Mouse (Mus musculus) heart, embryonic 14.5 days (tissue): ENCODE data around the gene Ccm2l. TPM values are rescaled to one million over a fixed set of nuclear protein-coding genes. Genes with fewer than 3 reads are reported as not detected.

Source experiments
- ATAC-seq: fragments of 200-750 bp; cut with Nextera tagmentation; 2 replicates; pipeline ENCODE4 v1.8.0; 2017; ENCODE audit warnings: low read depth, moderate TSS enrichment; ENCODE audit not compliant: insufficient number of reproducible peaks, insufficient read depth, low FRiP score
- H3K27ac ChIP-seq, 2 experiments: fragments of 200-500 bp in 1 of 2; fragments of 300-500 bp in 1 of 2; sonication (generic) in 1 of 2; replicated peaks in 1 of 2; 2 replicates each; pipeline ENCODE4 v1.5.1; 2012 to 2014; ENCODE audit warnings: low read depth in 2 of 2, low read length in 2 of 2, control low read depth in 1 of 2, mild to moderate bottlenecking in 1 of 2, mixed read lengths in 1 of 2; ENCODE audit not compliant: control insufficient read depth in 1 of 2, insufficient read depth in 1 of 2
- H3K27me3 ChIP-seq: fragments of 300-500 bp; sonication (generic); 2 replicates; pipeline ENCODE4 v1.6.1; 2014; ENCODE audit warnings: mild to moderate bottlenecking, low read length, control low read depth; ENCODE audit not compliant: control insufficient read depth, insufficient read depth
- H3K36me3 ChIP-seq: fragments of 300-500 bp; sonication (generic); 2 replicates; pipeline ENCODE4 v1.6.1; 2014; ENCODE audit warnings: mild to moderate bottlenecking, control low read depth, low read length, mixed read lengths; ENCODE audit not compliant: control insufficient read depth, insufficient read depth
- H3K4me1 ChIP-seq, 2 experiments: fragments of 200-500 bp in 1 of 2; fragments of 300-500 bp in 1 of 2; sonication (generic) in 1 of 2; 2 replicates each; pipeline ENCODE4 v1.6.1; 2012 to 2014; ENCODE audit warnings: low read length in 2 of 2, control low read depth in 1 of 2, mixed read lengths in 1 of 2; ENCODE audit not compliant: control insufficient read depth in 2 of 2, insufficient read depth in 2 of 2
- H3K4me2 ChIP-seq: fragments of 300-500 bp; sonication (generic); 2 replicates; pipeline ENCODE4 v1.6.1; 2014; ENCODE audit warnings: mild to moderate bottlenecking, low read length
- H3K4me3 ChIP-seq, 2 experiments: fragments of 200-500 bp in 1 of 2; fragments of 300-500 bp in 1 of 2; sonication (generic) in 1 of 2; 2 replicates each; pipeline ENCODE4 v1.5.1; 2012 to 2014; ENCODE audit warnings: low read length in 2 of 2, mild to moderate bottlenecking in 2 of 2, control low read depth in 1 of 2, low read depth in 1 of 2, moderate library complexity in 1 of 2; ENCODE audit not compliant: control insufficient read depth in 1 of 2, insufficient read depth in 1 of 2
- H3K9ac ChIP-seq: fragments of 300-500 bp; sonication (generic); 2 replicates; pipeline ENCODE4 v1.6.1; 2014; ENCODE audit warnings: mild to moderate bottlenecking, low read length
- H3K9me3 ChIP-seq: fragments of 300-500 bp; sonication (generic); 2 replicates; pipeline ENCODE4 v1.6.1; 2016; ENCODE audit warnings: low read length, control low read depth; ENCODE audit not compliant: control insufficient read depth
- WGBS: fragments of 180-500 bp; shearing (Covaris S2); extraction: QIAGEN DNeasy Blood & Tissue Kit; methylation state at CpG from one replicate; pipeline ENCODE4 v1.1.7; 2014; 5-methylcytosine and 5-hydroxymethylcytosine counted together
- polyA plus RNA-seq: library from polyadenylated mRNA; unstranded; fragments of >200 nt; fragmentation: Nextera tagmentation; extraction: Ambion mirVana; gene quantifications from 2 replicates; pipeline ENCODE4 v1.2.1, GENCODE M21; 2014

The Ccm2l gene
- polyA plus RNA-seq, 1 experiment from 2014 or later: 7.9 TPM

DNA sequence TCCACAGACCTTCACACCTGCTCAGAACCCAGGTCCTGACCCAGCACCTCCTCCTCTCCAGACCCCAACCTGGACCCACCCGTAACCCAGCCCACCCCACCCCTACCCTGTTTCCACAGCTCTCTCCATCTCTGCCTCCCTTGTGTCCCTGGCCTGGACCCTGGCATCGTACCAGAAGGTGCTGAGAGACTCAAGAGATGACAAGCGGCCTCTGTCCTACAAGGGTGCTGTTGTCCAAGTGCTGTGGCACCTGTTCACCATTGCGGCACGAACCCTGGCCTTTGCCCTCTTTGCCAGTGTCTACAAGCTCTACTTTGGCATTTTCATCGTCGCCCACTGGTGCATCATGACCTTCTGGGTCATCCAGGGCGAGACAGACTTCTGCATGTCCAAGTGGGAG, 11.9 kb upstream of the Ccm2l start:
- no peak overlapping the region for H3K4me3 ChIP-seq
- H3K36me3 ChIP-seq: no peaks in the 10 kb centered on the region
- no peaks in the 10 kb centered on the region; a peak in 1 of 4 replicates for H3K4me1 ChIP-seq
- ATAC-seq: no peak
- no peaks in the 10 kb centered on the region for H3K9me3 ChIP-seq
- no peak overlapping the region for H3K4me2 ChIP-seq
- no peak overlapping the region for H3K27ac ChIP-seq
- peaks cover 51% of the 10 kb centered on the region for H3K27me3 ChIP-seq
- no peak overlapping the region for H3K9ac ChIP-seq
- WGBS: 73% methylated on average over 8 of the region's 8 CpGs

DNA sequence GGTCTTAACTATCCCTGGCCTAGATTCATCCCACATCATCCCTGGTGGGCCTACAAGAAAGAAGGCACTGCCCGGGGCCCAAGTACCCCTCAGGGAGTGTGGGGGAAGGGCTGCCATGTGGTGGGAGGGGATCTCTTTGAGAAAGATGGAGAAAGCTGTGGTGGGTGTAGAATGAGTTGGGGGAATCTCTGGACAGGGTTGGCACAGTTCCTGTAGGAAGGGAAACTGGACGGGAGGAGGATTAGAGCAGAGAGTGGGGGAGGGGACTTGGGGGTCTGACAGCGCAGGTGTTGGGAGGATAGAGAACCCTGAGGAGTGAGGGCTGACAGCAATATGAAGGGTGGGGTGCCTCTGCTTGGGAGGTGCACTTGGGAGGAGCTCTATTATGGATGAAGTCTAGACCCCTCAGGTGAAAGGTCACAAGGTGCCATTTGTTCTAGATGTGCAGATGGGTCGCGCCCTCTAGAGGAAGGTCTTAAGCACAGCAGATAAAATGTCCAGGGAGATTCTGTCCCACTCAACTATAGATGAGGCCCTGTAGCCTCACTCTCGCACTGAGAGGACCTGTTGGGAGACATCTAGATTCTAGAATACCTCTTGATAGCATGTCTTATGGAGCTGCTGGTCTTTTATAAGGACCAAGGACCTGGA, 10.4 kb upstream of the Ccm2l start:
- no peak overlapping the region for H3K27ac ChIP-seq
- H3K4me3 ChIP-seq: no peak overlapping the region
- no peak overlapping the region for H3K4me2 ChIP-seq
- H3K9me3 ChIP-seq: no peaks in the 10 kb centered on the region
- H3K9ac ChIP-seq: no peak overlapping the region
- peaks cover 51% of the 10 kb centered on the region for H3K27me3 ChIP-seq
- WGBS: 48% methylated on average over 6 of the region's 6 CpGs
- H3K4me1 ChIP-seq: no peaks in the 10 kb centered on the region
- H3K36me3 ChIP-seq: no peaks in the 10 kb centered on the region
- no peak for ATAC-seq

- H3K9me3 ChIP-seq: no peaks in the 10 kb centered on the region
- ATAC-seq: no peak
- no peak overlapping the region for H3K4me3 ChIP-seq
- no peaks in the 10 kb centered on the region for H3K36me3 ChIP-seq
- 75% methylated on average over 4 of the region's 4 CpGs for WGBS
- H3K9ac ChIP-seq: no peak overlapping the region
- H3K27ac ChIP-seq: no peak overlapping the region
- no peak overlapping the region for H3K4me2 ChIP-seq
- peaks cover 23% of the 10 kb centered on the region for H3K27me3 ChIP-seq
- H3K4me1 ChIP-seq: no peaks in the 10 kb centered on the region
These were observed 7.4 kb upstream of the Ccm2l start for GRCm38 (mm10) chr2:153058365-153058764.

DNA sequence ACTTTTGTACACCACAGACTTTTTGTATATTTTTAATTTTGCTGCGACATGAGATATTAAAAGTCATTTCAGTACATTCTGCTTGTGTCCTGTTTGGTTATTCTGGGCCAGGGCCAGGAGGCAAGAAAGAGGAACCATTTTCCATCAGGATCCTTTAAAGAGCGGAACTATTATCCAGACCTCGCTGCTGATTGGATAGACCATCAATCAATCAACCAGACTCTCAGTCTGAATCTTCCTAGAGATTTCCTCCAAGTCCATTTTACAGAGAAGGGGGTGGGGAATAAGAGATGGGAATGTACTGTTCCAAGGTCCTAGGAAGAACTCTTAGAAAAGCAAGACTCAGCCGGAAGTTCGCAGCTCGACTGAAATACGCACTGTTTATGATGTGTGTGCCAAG, 5.5 kb upstream of the Ccm2l start:
- no peaks in the 10 kb centered on the region for H3K9me3 ChIP-seq
- no peak overlapping the region for H3K9ac ChIP-seq
- no peak overlapping the region for H3K4me2 ChIP-seq
- ATAC-seq: no peak
- no peak overlapping the region for H3K27ac ChIP-seq
- H3K27me3 ChIP-seq: 0 out of 2 replicates have a peak, but pooled peaks cover 7% of the 10 kb centered on the region
- H3K4me1 ChIP-seq: 0 out of 4 replicates have a peak, but pooled peaks cover 0 to 2% of the 10 kb centered on the region in 2 experiments
- H3K36me3 ChIP-seq: no peaks in the 10 kb centered on the region
- no peak overlapping the region for H3K4me3 ChIP-seq
- WGBS: 79% methylated on average over 7 of the region's 7 CpGs

- no peaks in the 10 kb centered on the region for H3K9me3 ChIP-seq
- H3K36me3 ChIP-seq: no peaks in the 10 kb centered on the region
- H3K4me1 ChIP-seq: 0 out of 4 replicates have a peak, but pooled peaks cover 0 to 2% of the 10 kb centered on the region in 2 experiments
- no peak overlapping the region for H3K4me3 ChIP-seq
- 48% methylated on average over 3 of the region's 3 CpGs for WGBS
- H3K27me3 ChIP-seq: peaks cover 16% of the 10 kb centered on the region
- H3K27ac ChIP-seq: no peak overlapping the region
- ATAC-seq: no peak
- H3K9ac ChIP-seq: no peak overlapping the region
- no peak overlapping the region for H3K4me2 ChIP-seq
These were observed 2.4 kb upstream of the Ccm2l start for GRCm38 (mm10) chr2:153063394-153063793.

DNA sequence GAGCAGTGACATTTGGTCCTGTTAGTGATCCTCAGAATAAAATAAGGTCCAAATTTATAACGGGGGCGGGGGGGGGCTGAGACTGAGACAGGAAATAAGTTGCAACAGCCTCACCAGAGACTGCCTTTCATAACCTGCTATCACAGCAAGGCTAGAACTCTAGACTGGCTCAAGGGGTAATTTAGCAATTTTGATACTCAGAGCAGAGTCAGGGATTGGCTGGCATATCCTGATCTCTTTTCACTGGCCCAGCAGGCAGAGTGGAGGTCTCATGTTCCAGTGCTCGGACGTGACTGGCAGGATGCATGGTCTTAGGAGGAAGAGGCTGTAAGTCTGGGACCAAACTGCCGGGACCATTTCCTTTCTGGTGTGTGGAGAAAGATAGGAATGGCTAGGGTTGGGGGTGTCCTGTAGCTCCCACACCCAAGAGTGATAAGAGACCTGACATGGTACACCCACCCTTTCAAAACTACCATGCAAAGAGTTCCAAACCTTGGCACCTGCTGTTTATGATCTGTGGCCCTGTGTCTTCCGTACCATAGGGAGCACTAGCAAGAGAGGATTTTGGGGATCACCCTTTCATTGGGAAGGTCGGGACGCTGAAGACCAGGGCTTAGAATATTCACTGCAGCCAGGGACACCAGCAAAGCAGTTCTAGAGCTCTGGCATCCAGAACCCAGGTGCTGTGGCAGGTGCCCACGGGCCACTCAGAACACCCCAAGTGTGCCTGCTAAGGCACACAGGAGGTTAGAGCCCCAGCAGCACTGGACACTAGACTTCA, 1.4 kb upstream of the Ccm2l start:
- no peaks in the 10 kb centered on the region for H3K36me3 ChIP-seq
- 60% methylated on average over 9 of the region's 9 CpGs for WGBS
- H3K9ac ChIP-seq: no peak overlapping the region
- no peak overlapping the region for H3K27ac ChIP-seq
- no peak for ATAC-seq
- H3K9me3 ChIP-seq: no peaks in the 10 kb centered on the region
- 0 out of 4 replicates have a peak, but pooled peaks cover 0 to 2% of the 10 kb centered on the region in 2 experiments for H3K4me1 ChIP-seq
- no peak overlapping the region for H3K4me2 ChIP-seq
- no peak overlapping the region for H3K4me3 ChIP-seq
- H3K27me3 ChIP-seq: peaks cover 23% of the 10 kb centered on the region

GRCm38 (mm10) chr2:153066991-153067390, 1.2 kb downstream of the Ccm2l start:
- H3K4me1 ChIP-seq: peaks cover 2 to 6% of the 10 kb centered on the region in 2 experiments; a peak in 1 of 4 replicates
- WGBS: 49% methylated on average over 6 of the region's 6 CpGs
- H3K27ac ChIP-seq: peak overlapping the region in 1 of 2 experiments; percentile 77; a peak in 2 of 4 replicates
- peak overlapping the region; percentile 28 to 41; a peak in 3 of 4 replicates for H3K4me3 ChIP-seq
- H3K27me3 ChIP-seq: peaks cover 49% of the 10 kb centered on the region
- peak overlapping the region; percentile 62; the same call in 1 of the 2 replicates for H3K9ac ChIP-seq
- no peaks in the 10 kb centered on the region for H3K9me3 ChIP-seq
- peak overlapping the region; percentile 54 for H3K4me2 ChIP-seq
- no peak for ATAC-seq
- H3K36me3 ChIP-seq: no peaks in the 10 kb centered on the region
